Mouse (Mus musculus) spleen, adult 2 months (tissue): ENCODE results near the gene Nfkb2. TPM values are rescaled to one million over a fixed set of nuclear protein-coding genes. Genes with fewer than 3 reads are reported as not detected.

Source experiments
- DNase-seq, 2 experiments: peaks; one replicate each; pipeline versions ENCODE4 v3.0.0 to v3.0.0-alpha.2; 2012 to 2021; ENCODE audit warnings: low spot score in 2 of 2, low read depth in 1 of 2
- H3K27ac ChIP-seq: fragments of 200-500 bp; 2 replicates; pipeline ENCODE4 v1.5.1; 2012; ENCODE audit warnings: low read length, inconsistent platforms; ENCODE audit not compliant: insufficient read depth
- H3K27me3 ChIP-seq: fragments of 200-500 bp; 2 replicates; pipeline ENCODE4 v1.6.1; 2012; ENCODE audit warnings: mild to moderate bottlenecking, moderate library complexity, low read length, inconsistent platforms; ENCODE audit not compliant: control insufficient read depth, insufficient read depth
- H3K36me3 ChIP-seq: fragments of 200-500 bp; 2 replicates; pipeline ENCODE4 v1.6.1; 2012; ENCODE audit warnings: mild to moderate bottlenecking, low read length, inconsistent platforms; ENCODE audit not compliant: control insufficient read depth, insufficient read depth
- H3K4me1 ChIP-seq: fragments of 200-500 bp; 2 replicates; pipeline ENCODE4 v1.6.1; 2011; ENCODE audit warnings: inconsistent platforms; ENCODE audit not compliant: control insufficient read depth, insufficient read depth, insufficient read length
- H3K4me3 ChIP-seq: fragments of 200-500 bp; 2 replicates; pipeline ENCODE4 v1.5.1; 2011; ENCODE audit warnings: mild to moderate bottlenecking, inconsistent platforms; ENCODE audit not compliant: insufficient read depth, insufficient read length; ENCODE audit errors: extremely low read depth
- CTCF ChIP-seq: fragments of 200-500 bp; IDR thresholded peaks from 2 replicates; pipeline ENCODE4 v1.5.1; 2011; ENCODE audit warnings: mild to moderate bottlenecking, inconsistent platforms; ENCODE audit not compliant: insufficient read depth, insufficient read length, insufficient replicate concordance; ENCODE audit errors: extremely low read depth
- POLR2A ChIP-seq: fragments of 200-500 bp; IDR thresholded peaks from 2 replicates; pipeline ENCODE4 v1.6.1; 2011; ENCODE audit warnings: low read depth, low read length, inconsistent platforms
- WGBS: fragments of 180-500 bp; shearing (Covaris S2); methylation state at CpG from one replicate; pipeline ENCODE4 v1.1.7; 2018; 5-methylcytosine and 5-hydroxymethylcytosine counted together
- polyA plus RNA-seq: library from polyadenylated mRNA; depleted of rRNA; stranded (reverse); fragments of >200 nt; gene quantifications from 2 replicates; pipeline ENCODE4 v1.2.3, GENCODE M21; 2012; rRNA removed

Gene Nfkb2
- polyA plus RNA-seq, 1 experiment: 145 TPM

- H3K4me1 ChIP-seq: peaks cover 6% of the 10 kb centered on the region
- TF ChIP-seq POLR2A (no peak), CTCF (no peak)
- WGBS: 69% methylated on average over 10 of the region's 10 CpGs
- peak within 1 kb of the TSS; percentile 75 for H3K4me3 ChIP-seq
- no peaks in the 10 kb centered on the region for H3K36me3 ChIP-seq
- H3K27ac ChIP-seq: no peak within 1 kb of the TSS
- no peak for DNase-seq
- H3K27me3 ChIP-seq: peaks cover 5% of the 10 kb centered on the region; the same call in 1 of the 2 replicates
Observed at GRCm38 (mm10) chr19:46350168-46350932, 46.2 kb downstream of the Nfkb2 start, which contains the start of gene 2310034G01Rik. Gene 2310034G01Rik (minus strand): TSS chr19:46350302.

DNA sequence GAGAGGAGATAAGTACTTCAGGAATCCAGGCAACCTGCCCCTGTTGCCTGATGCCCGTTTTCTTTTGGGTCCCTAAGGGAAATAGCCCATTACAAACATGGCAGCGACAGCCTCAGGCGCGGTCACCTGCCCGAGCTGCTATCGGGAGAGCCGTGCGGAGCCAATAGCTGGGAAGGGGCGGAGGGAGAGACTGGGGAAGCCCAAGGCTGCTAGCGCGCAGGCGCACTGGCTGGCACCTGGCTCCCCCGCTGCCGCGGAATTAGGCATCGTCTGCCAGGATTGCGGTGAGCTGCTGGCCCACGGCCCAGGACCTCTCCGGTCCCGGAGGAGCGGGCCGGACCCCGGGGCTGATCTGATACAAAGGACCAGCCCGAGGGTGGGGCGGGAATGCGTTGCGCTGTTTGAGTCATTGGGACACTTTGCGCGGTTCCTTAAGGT is 52.6 kb downstream of the Nfkb2 start:
- TF ChIP-seq POLR2A: no peak
- no peak for TF ChIP-seq CTCF
- DNase-seq: peak; percentile 31 to 70
- H3K4me1 ChIP-seq: peaks cover 9% of the 10 kb centered on the region
- H3K4me3 ChIP-seq: peak overlapping the region; percentile 57
- no peaks in the 10 kb centered on the region for H3K27me3 ChIP-seq
- no peaks in the 10 kb centered on the region for H3K36me3 ChIP-seq
- H3K27ac ChIP-seq: no peak overlapping the region
- under 1% methylated on average over 29 of the region's 29 CpGs for WGBS

GRCm38 (mm10) chr19:46357344-46358280 is 53.5 kb downstream of the Nfkb2 start:
- Histone ChIP-seq H3K36me3 (no peaks in the 10 kb centered on the region), H3K4me1 (peaks cover 9% of the 10 kb centered on the region), H3K27me3 (no peaks in the 10 kb centered on the region), H3K4me3 (peak overlapping the region; percentile 57; the same call in 1 of the 2 replicates), H3K27ac (no peak overlapping the region)
- DNase-seq: no peak
- 8% methylated on average over 25 of the region's 25 CpGs for WGBS
- no peak for TF ChIP-seq CTCF

GRCm38 (mm10) chr19:46358381-46358780 is 54.3 kb downstream of the Nfkb2 start:
- Histone ChIP-seq H3K4me3 (no peak overlapping the region), H3K4me1 (peaks cover 9% of the 10 kb centered on the region), H3K27ac (no peak overlapping the region), H3K36me3 (no peaks in the 10 kb centered on the region), H3K27me3 (no peaks in the 10 kb centered on the region)
- TF ChIP-seq POLR2A (no peak), CTCF (no peak)
- 48% methylated on average over 4 of the region's 4 CpGs for WGBS
- DNase-seq: no peak

Other genes with a start within 250 kb of the Nfkb2 start
- 10.3 TPM in 2 replicates for gene Nolc1, start 228.5 kb upstream of the Nfkb2 start, polyA plus RNA-seq
- not detected in 2 replicates for gene Elovl3, start 172.4 kb upstream of the Nfkb2 start, polyA plus RNA-seq
- gene Pitx3, start 156.0 kb upstream of the Nfkb2 start, polyA plus RNA-seq: not detected in 2 replicates
- gene Gbf1, start 151.8 kb upstream of the Nfkb2 start, polyA plus RNA-seq: 67.7 and 76.2 TPM in 2 replicates
- gene Psd, start 22.8 kb downstream of the Nfkb2 start, polyA plus RNA-seq: 3.6 and 4.7 TPM in 2 replicates
- 12.1 and 16.4 TPM in 2 replicates for gene Fbxl15, start 23.9 kb downstream of the Nfkb2 start, polyA plus RNA-seq
- 45.3 and 55.0 TPM in 2 replicates for gene Cuedc2, start 34.4 kb downstream of the Nfkb2 start, polyA plus RNA-seq
- 5.3 and 10.8 TPM in 2 replicates for gene Mfsd13a, start 36.8 kb downstream of the Nfkb2 start, polyA plus RNA-seq
- gene 2310034G01Rik, start 46.0 kb downstream of the Nfkb2 start, polyA plus RNA-seq: 0.16 and 0.42 TPM in 2 replicates
- gene Actr1a, start 91.4 kb downstream of the Nfkb2 start, polyA plus RNA-seq: 55.7 and 60.5 TPM in 2 replicates
- gene Sufu, start 92.6 kb downstream of the Nfkb2 start, polyA plus RNA-seq: 18.6 and 22.1 TPM in 2 replicates
- 47.1 and 58.4 TPM in 2 replicates for gene Trim8, start 197.4 kb downstream of the Nfkb2 start, polyA plus RNA-seq